Mouse (Mus musculus) midbrain, embryonic 11.5 days (tissue): ENCODE data around the gene Rsph3a. TPM values are rescaled to one million over a fixed set of nuclear protein-coding genes. Genes with fewer than 3 reads are reported as not detected.
"Not testable (repeated sequence)": the region's sequence is repeated elsewhere in the genome, so short reads cannot be mapped to it uniquely, and the experiment has no call there.

Experiments used
- ATAC-seq: fragments of 200-750 bp; cut with Nextera tagmentation; 2 replicates; pipeline ENCODE4 v1.8.0; 2017; ENCODE audit warnings: moderate TSS enrichment, moderate library complexity; ENCODE audit not compliant: low FRiP score
- DNase-seq: peaks from one replicate; pipeline ENCODE4 v3.0.0; 2015; ENCODE audit warnings: low spot score; ENCODE audit errors: missing footprints
- H3K27ac ChIP-seq: fragments of 300-500 bp; sonication (generic); 2 replicates; pipeline ENCODE4 v1.5.1; 2014; ENCODE audit warnings: low read depth, low read length
- H3K27me3 ChIP-seq: fragments of 300-500 bp; sonication (generic); 2 replicates; pipeline ENCODE4 v1.6.1; 2014; ENCODE audit warnings: mild to moderate bottlenecking, low read length, moderate library complexity, mixed read lengths; ENCODE audit not compliant: control insufficient read depth, insufficient read depth
- H3K36me3 ChIP-seq: fragments of 300-500 bp; sonication (generic); 2 replicates; pipeline ENCODE4 v1.6.1; 2014; ENCODE audit warnings: mild to moderate bottlenecking, low read length, moderate library complexity, mixed read lengths; ENCODE audit not compliant: control insufficient read depth, insufficient read depth
- H3K4me1 ChIP-seq: fragments of 300-500 bp; sonication (generic); 2 replicates; pipeline ENCODE4 v1.6.1; 2014; ENCODE audit warnings: low read length; ENCODE audit not compliant: control insufficient read depth, insufficient read depth
- H3K4me2 ChIP-seq: fragments of 300-500 bp; sonication (generic); 2 replicates; pipeline ENCODE4 v1.6.1; 2014; ENCODE audit warnings: mild to moderate bottlenecking, moderate library complexity
- H3K4me3 ChIP-seq: fragments of 300-500 bp; sonication (generic); 2 replicates; pipeline ENCODE4 v1.5.1; 2014; ENCODE audit warnings: low read depth, low read length
- H3K9ac ChIP-seq: fragments of 300-500 bp; sonication (generic); 2 replicates; pipeline ENCODE4 v1.6.1; 2014; ENCODE audit warnings: low read length
- H3K9me3 ChIP-seq: fragments of 300-500 bp; sonication (generic); 2 replicates; pipeline ENCODE4 v1.6.1; 2016; ENCODE audit warnings: low read length; ENCODE audit not compliant: control insufficient read depth
- WGBS: fragments of 180-500 bp; shearing (Covaris S2); extraction: QIAGEN DNeasy Blood & Tissue Kit; methylation state at CpG from one replicate; pipeline ENCODE4 v1.1.7; 2014; 5-methylcytosine and 5-hydroxymethylcytosine counted together
- polyA plus RNA-seq: library from polyadenylated mRNA; unstranded; fragments of >200 nt; fragmentation: Nextera tagmentation; extraction: Ambion mirVana; gene quantifications from 2 replicates; pipeline ENCODE4 v1.2.1, GENCODE M21; 2014

The Rsph3a gene
- polyA plus RNA-seq: 59.1 and 63.5 TPM in 2 replicates

DNA sequence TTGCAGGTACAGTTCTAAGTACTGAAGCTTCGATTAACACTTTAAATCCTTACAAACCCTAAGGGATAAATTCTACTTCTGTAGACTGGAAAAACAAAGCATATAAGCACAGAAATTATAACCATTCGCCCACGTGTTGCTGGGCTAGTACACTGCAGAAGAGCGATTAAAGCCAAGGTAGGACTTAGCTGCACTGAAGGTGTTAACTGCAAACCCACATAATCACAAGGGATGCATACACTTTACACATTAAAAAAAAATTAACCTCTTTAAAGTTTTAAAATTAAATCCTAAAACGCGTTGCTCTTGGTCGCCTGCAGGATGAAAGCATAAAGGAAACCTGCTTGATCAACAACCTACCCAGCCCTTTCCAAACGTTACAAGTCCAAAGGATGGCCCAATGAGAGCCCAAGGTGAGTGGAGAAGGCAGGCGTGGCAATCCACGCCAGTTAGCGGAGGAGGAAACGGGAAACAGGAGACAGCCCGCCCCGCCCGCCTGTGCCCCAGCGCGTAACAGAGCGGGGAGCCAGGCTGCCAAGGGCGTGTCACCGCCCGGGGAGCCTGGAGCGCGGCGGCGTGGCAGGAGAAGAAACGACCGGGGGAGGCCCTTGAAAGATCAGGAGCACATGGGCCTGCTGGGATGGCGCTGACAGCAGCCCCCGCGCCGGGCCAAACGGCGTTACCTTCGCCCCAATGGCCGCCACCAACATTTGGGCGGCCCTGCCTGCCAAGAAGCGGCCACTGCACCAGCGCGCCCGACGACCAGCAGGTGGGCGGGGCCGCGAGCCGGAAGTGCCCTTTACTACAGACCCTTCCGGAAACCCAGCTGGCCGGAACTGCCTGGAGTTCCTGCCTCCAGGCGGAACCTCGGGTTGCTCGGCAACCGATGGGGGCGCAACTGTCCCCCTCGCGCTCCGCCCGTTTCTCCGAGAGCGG lies at the start of gene Rsph3a:
TSS of gene Rsph3a (plus strand) at position 498 of the 936 bp plus-strand sequence.
- Histone ChIP-seq H3K9ac (peak within 1 kb of the TSS; percentile 67), H3K27ac (peak within 1 kb of the TSS; percentile 61), H3K4me3 (peak within 1 kb of the TSS; percentile 46), H3K4me2 (peak within 1 kb of the TSS; percentile 54)
- WGBS: 4% methylated on average over 57 of the region's 58 CpGs
- H3K36me3 ChIP-seq, H3K27me3 ChIP-seq, H3K4me1 ChIP-seq, H3K9me3 ChIP-seq: not testable (repeated sequence)
- ATAC-seq (peak; percentile 99), DNase-seq (peak; percentile 99)

DNA sequence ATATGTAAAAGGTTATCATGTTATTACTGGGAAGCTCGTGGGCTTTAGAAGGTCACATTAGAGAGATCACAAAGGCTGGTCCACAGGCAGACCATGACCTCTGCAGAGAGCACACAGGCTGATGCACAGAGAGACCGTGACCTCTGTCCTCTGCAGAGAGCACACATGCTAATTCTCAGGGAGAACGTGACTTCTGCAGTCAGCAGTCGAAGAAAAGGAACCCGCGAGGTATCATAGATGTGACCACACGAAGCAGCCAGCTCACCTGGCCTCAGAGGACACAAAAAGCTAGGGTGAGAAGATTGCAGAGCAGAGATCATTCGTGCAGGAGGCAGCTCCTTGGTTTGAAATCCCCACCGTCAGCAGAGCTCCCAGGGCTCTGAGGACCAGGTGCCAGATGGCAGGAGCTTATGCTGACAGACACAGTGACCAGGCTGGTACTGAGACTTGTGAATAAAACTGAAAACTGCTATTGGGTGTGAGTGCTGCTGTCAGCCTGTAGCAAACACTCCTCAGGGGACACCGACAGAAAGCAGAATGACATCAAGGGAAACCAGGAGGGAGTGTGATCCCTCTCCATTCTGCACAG lies 49.3 kb upstream of the Rsph3a start:
- no peak for ATAC-seq
- H3K9me3 ChIP-seq: no peaks in the 10 kb centered on the region
- no peak for DNase-seq
- H3K9ac ChIP-seq: no peak overlapping the region
- H3K4me1 ChIP-seq: no peaks in the 10 kb centered on the region
- no peak overlapping the region for H3K4me2 ChIP-seq
- no peaks in the 10 kb centered on the region for H3K27me3 ChIP-seq
- 70% methylated on average over 10 of the region's 10 CpGs for WGBS
- H3K36me3 ChIP-seq: no peaks in the 10 kb centered on the region
- no peak overlapping the region for H3K27ac ChIP-seq
- H3K4me3 ChIP-seq: no peak overlapping the region

DNA sequence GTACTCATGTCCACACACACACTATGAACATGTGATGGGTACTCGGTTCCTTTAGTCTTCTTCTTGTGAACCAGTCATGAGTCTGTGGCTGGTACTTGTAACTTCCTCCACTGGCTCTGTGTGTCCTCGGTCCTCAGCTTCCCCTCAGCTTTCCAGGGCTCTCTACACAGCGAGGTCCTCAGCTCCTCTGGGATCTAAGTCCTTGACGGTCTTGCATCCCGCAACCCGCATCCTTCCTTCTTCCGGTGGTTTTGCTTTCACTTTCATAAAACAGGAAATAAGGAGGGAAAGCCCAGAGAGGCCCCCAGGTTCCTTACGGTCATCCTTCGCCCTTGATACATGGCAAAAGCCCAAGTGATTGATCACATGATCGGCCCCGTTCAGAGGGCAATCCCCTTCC lies 48.3 kb upstream of the Rsph3a start:
- no peak for DNase-seq
- Histone ChIP-seq H3K4me3 (no peak overlapping the region), H3K27ac (no peak overlapping the region), H3K4me1 (no peaks in the 10 kb centered on the region), H3K4me2 (no peak overlapping the region), H3K9me3 (no peaks in the 10 kb centered on the region), H3K36me3 (no peaks in the 10 kb centered on the region), H3K9ac (no peak overlapping the region), H3K27me3 (no peaks in the 10 kb centered on the region)
- 87% methylated on average over 11 of the region's 11 CpGs for WGBS
- no peak for ATAC-seq

DNA sequence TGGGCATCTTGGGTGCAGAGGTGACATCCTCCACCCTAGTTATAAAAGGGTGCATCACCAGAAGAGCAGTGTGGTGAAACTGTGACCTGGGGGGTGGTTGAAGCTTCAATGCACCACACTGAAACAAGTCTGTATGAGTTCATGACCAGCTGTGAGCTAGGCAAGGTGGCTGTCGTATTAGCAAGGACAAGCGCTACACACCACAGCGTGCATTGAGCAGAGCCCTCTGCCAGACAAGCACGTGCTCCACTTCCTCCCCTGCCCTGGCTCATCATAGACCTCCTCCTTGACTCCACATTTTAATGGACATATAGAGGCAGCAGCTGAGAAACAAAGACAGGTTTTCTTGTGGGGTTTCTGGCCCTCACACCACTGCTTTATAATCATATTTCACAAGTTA lies 47.7 kb upstream of the Rsph3a start:
- WGBS: 82% methylated on average over 4 of the region's 4 CpGs
- Histone ChIP-seq H3K9me3 (no peaks in the 10 kb centered on the region), H3K27ac (no peak overlapping the region), H3K4me2 (no peak overlapping the region), H3K27me3 (no peaks in the 10 kb centered on the region), H3K4me3 (no peak overlapping the region), H3K9ac (no peak overlapping the region), H3K4me1 (no peaks in the 10 kb centered on the region), H3K36me3 (no peaks in the 10 kb centered on the region)
- DNase-seq (no peak), ATAC-seq (no peak)

DNA sequence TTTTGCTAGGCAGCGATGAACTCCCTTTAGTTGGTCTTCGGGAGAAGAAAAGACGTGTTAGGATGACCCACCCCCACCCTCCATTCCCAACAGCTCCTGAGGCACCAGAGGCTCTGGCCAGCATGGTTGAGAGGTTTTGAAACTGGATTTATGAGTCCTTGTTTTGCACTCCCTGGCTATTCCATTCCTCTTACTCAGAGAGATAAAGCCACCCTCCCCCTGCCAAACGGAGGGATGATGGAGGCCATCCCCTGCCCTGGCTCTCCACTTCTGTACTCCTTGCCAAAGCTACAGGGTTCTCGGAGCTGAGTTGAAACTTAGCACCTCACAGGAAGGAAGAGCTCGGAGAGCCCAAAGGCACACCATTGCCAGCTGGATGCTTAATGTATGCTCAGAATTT lies 46.2 kb upstream of the Rsph3a start:
- ATAC-seq: no peak
- no peak overlapping the region for H3K27ac ChIP-seq
- no peaks in the 10 kb centered on the region for H3K36me3 ChIP-seq

DNA sequence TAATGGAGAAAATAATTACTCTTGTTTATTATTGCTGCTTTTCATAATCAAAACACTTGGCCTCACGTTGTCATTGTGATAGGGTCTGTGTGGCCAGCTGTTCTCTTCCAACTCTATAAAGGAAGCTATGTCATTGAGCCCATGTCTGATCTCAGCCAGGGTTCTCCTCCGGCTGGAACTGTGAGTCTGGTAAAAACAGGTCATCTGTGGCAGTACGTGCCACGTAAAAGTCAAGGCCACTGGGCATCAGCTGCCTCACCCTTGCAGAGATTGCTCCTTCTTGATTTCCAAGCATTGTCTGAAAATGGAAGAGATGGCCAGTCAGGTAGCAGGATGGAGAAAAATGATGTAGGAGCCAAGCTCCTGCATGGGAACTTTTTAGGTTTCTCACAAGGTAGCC lies 45.5 kb upstream of the Rsph3a start:
- 77% methylated on average over 4 of the region's 4 CpGs for WGBS
- no peak overlapping the region for H3K4me3 ChIP-seq

More for the DNA sequence above, 46.2 kb upstream of the Rsph3a start:
- DNase-seq: no peak
- Histone ChIP-seq H3K4me1 (no peaks in the 10 kb centered on the region), H3K9me3 (no peaks in the 10 kb centered on the region), H3K4me2 (no peak overlapping the region), H3K4me3 (no peak overlapping the region), H3K9ac (no peak overlapping the region), H3K27me3 (no peaks in the 10 kb centered on the region)
- WGBS: 87% methylated on average over 6 of the region's 6 CpGs

DNA sequence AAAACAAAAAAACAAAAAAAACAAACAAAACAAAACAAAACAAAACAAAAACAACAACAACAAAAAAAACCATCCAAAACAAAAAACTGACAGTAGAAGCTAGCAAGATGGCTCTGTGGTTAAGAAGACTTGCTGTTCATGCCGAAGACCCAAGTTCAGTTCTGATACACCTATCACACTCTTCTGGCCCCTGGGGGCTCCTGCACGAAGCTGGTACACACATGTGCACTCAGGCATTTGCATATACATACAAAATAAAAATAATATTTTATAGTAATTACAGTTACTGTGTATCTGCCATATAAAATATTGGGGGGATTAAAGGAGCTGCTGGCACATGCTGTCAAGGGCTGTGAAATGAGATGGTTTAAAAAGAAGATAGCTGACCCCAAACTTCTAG lies 43.9 kb upstream of the Rsph3a start:
- Histone ChIP-seq H3K4me3 (no peak overlapping the region), H3K27ac (no peak overlapping the region), H3K9ac (no peak overlapping the region), H3K9me3 (no peaks in the 10 kb centered on the region), H3K4me2 (no peak overlapping the region), H3K4me1 (no peaks in the 10 kb centered on the region), H3K36me3 (no peaks in the 10 kb centered on the region), H3K27me3 (no peaks in the 10 kb centered on the region)
- no peak for DNase-seq
- ATAC-seq: no peak
- WGBS: 81% methylated on average over 2 of the region's 2 CpGs

More for the DNA sequence above, 45.5 kb upstream of the Rsph3a start:
- Histone ChIP-seq H3K27me3 (no peaks in the 10 kb centered on the region), H3K36me3 (no peaks in the 10 kb centered on the region), H3K9me3 (no peaks in the 10 kb centered on the region), H3K4me1 (no peaks in the 10 kb centered on the region), H3K9ac (no peak overlapping the region), H3K4me2 (no peak overlapping the region), H3K27ac (no peak overlapping the region)
- DNase-seq (no peak), ATAC-seq (no peak)

DNA sequence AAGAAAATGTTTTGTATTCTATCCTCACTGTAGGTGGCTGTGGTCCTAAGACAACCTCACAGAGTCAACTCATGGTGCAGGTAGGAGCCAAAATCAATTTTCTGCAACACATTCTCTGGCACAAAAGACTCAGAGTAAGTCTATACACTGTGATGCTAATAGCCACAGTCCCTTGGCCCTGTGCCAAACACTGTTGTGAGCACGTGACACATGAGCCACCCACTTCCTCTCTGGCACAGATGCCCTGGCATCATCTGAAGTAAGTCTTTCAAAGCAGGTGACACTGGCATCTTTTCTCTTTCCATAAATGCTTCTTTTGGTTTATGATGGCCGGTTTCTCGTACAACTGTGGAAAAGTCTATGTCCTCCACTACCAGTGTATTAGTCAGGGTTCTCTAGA lies 43.1 kb upstream of the Rsph3a start:
- Histone ChIP-seq H3K36me3 (no peaks in the 10 kb centered on the region), H3K27me3 (no peaks in the 10 kb centered on the region), H3K4me3 (no peak overlapping the region), H3K9me3 (no peaks in the 10 kb centered on the region), H3K9ac (no peak overlapping the region), H3K27ac (no peak overlapping the region), H3K4me2 (no peak overlapping the region), H3K4me1 (no peaks in the 10 kb centered on the region)
- no peak for DNase-seq
- no peak for ATAC-seq
- 79% methylated on average over 3 of the region's 3 CpGs for WGBS

DNA sequence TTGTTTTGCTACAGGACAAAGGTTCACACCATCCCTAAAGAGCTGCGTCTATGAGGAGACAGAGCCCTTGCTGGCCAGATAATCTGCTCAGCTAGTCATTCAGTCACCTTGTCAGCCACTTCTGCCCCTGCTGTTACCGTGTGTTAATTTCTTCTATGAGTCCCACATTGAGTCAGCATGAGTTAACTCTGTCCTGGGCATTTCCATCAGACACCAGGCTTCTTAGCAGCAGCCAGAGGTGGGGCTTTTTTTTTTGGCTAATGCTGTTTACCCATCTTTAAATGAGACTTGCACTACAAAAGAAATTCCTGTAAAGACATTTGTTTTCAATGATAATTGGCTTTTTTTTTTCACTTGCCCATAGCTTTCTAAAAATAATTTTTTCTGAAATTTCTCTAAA lies 40.4 kb upstream of the Rsph3a start:
- no peak for ATAC-seq
- DNase-seq: no peak
- WGBS: 23% methylated on average over 2 of the region's 2 CpGs
- no peak overlapping the region for H3K27ac ChIP-seq
- H3K9ac ChIP-seq: no peak overlapping the region
- H3K4me2 ChIP-seq: no peak overlapping the region
- H3K27me3 ChIP-seq: no peaks in the 10 kb centered on the region
- no peak overlapping the region for H3K4me3 ChIP-seq
- no peaks in the 10 kb centered on the region for H3K36me3 ChIP-seq
- no peaks in the 10 kb centered on the region for H3K4me1 ChIP-seq
- no peaks in the 10 kb centered on the region for H3K9me3 ChIP-seq
